Comparison of ENCODE assay signal across 8 mouse cellular contexts in the genomic region with DNA sequence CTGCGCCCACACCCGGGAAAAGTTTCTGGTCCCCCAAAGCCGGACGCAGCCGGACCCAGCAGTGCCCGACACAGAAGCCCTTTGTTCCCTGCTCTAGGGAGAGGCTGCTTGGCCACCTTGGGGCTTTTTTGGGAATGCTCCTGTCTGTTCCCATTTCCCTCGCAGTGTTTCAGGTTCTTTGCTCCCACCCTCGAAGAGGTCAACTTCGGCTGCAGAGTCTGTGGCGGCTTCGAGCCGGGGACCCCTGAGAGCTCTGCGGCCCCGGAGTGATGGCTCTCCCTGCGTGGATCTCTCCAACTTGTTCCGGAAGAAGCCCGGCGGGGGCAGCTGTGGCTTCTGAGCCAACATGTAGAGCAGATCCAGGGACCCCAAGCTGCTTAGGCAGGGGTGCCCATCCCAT.
DNase-seq lines count a peak whose midpoint lies in the region; ATAC-seq and TF ChIP-seq lines count a peak whose summit lies in the region.
"Not testable (repeated sequence)": the region's sequence is repeated elsewhere in the genome, so short reads cannot be mapped to it uniquely, and the experiment has no call there.

No protein-coding gene starts in this region.

- H3K4me3 ChIP-seq in forebrain, embryonic 13.5 days: peak overlapping the region; percentile 35
- peak overlapping the region; percentile 44 for H3K4me3 ChIP-seq in heart, embryonic 16.5 days (ENCODE audit: low read length)
- peak overlapping the region; percentile 36 for H3K4me3 ChIP-seq in intestine, postnatal 0 days (ENCODE audit: low read depth, low read length)
- peak overlapping the region; percentile 47 for H3K4me3 ChIP-seq in limb, embryonic 12.5 days (replicated peaks)
- 0 out of 2 replicates have a peak overlapping the region, but pooled peaks have one; percentile 23 for H3K4me3 ChIP-seq in lung, postnatal 0 days (ENCODE audit: low read depth, low read length)
- H3K4me3 ChIP-seq in neural tube, embryonic 13.5 days: peak overlapping the region; percentile 42

- peak; percentile 12 for DNase-seq in R1 (ENCODE audit: low read depth, low spot score)
- DNase-seq in lung, postnatal 0 days (ENCODE audit: low spot score): not testable (repeated sequence)
- peak; percentile 4 for DNase-seq in thymus, postnatal 14 days

- not testable (repeated sequence) for ATAC-seq in forebrain, embryonic 13.5 days; heart, embryonic 16.5 days (replicated peaks; ENCODE audit: extremely low read depth, insufficient read depth, low FRiP score); intestine, postnatal 0 days; limb, embryonic 12.5 days (ENCODE audit: insufficient number of reproducible peaks, insufficient read depth, low FRiP score, low TSS enrichment, low read depth); lung, postnatal 0 days; neural tube, embryonic 13.5 days (ENCODE audit: low read depth)

- not testable (repeated sequence) for H3K9me3 ChIP-seq in forebrain, embryonic 13.5 days (replicated peaks); heart, embryonic 16.5 days (replicated peaks; ENCODE audit: control insufficient read depth, low read length); intestine, postnatal 0 days (ENCODE audit: control insufficient read depth); limb, embryonic 12.5 days; lung, postnatal 0 days (ENCODE audit: low read length); neural tube, embryonic 13.5 days

- H3K27me3 ChIP-seq in forebrain, embryonic 13.5 days; heart, embryonic 16.5 days (ENCODE audit: control insufficient read depth, insufficient read depth, low read length); intestine, postnatal 0 days (replicated peaks; ENCODE audit: control insufficient read depth, insufficient read depth, low read length); limb, embryonic 12.5 days; lung, postnatal 0 days (replicated peaks; ENCODE audit: insufficient read depth, low read length); neural tube, embryonic 13.5 days: not testable (repeated sequence)

- not testable (repeated sequence) for TF ChIP-seq CTCF in intestine, postnatal 0 days (IDR thresholded peaks at IDR 0.05; ENCODE audit: low read depth); lung, postnatal 0 days (IDR thresholded peaks at IDR 0.05)

- H3K27ac ChIP-seq in forebrain, embryonic 13.5 days; heart, embryonic 16.5 days (ENCODE audit: low read length); intestine, postnatal 0 days (ENCODE audit: low read depth, low read length); limb, embryonic 12.5 days; lung, postnatal 0 days (ENCODE audit: low read length): not testable (repeated sequence)
- peak overlapping the region; percentile 54; the same call in 1 of the 2 replicates for H3K27ac ChIP-seq in neural tube, embryonic 13.5 days (replicated peaks)

- H3K36me3 ChIP-seq in forebrain, embryonic 13.5 days (ENCODE audit: poor library complexity, severe bottlenecking); heart, embryonic 16.5 days (ENCODE audit: control insufficient read depth, insufficient read depth); intestine, postnatal 0 days (ENCODE audit: control insufficient read depth, insufficient read depth); limb, embryonic 12.5 days; lung, postnatal 0 days (ENCODE audit: insufficient read depth, low read length); neural tube, embryonic 13.5 days: not testable (repeated sequence)

- not testable (repeated sequence) for H3K9ac ChIP-seq in forebrain, embryonic 13.5 days; heart, embryonic 16.5 days (ENCODE audit: low read length); intestine, postnatal 0 days (ENCODE audit: low read depth, low read length); lung, postnatal 0 days (replicated peaks; ENCODE audit: low read depth)
- peak overlapping the region; percentile 51 for H3K9ac ChIP-seq in limb, embryonic 12.5 days (replicated peaks)
- H3K9ac ChIP-seq in neural tube, embryonic 13.5 days: peak overlapping the region; percentile 57

- not testable (repeated sequence) for H3K4me1 ChIP-seq in forebrain, embryonic 13.5 days; heart, embryonic 16.5 days (ENCODE audit: control insufficient read depth, insufficient read depth, low read length); intestine, postnatal 0 days (replicated peaks; ENCODE audit: control insufficient read depth, insufficient read depth, low read length); limb, embryonic 12.5 days (replicated peaks); lung, postnatal 0 days (ENCODE audit: insufficient read depth, low read depth, low read length); neural tube, embryonic 13.5 days (replicated peaks)

- not testable (repeated sequence) for TF ChIP-seq EP300 in lung, postnatal 0 days (IDR thresholded peaks at IDR 0.05)

- peak overlapping the region; percentile 27; the same call in 1 of the 2 replicates for H3K4me2 ChIP-seq in forebrain, embryonic 13.5 days
- peak overlapping the region; percentile 21; the same call in 1 of the 2 replicates for H3K4me2 ChIP-seq in heart, embryonic 16.5 days (ENCODE audit: low read depth, low read length)
- H3K4me2 ChIP-seq in intestine, postnatal 0 days (replicated peaks; ENCODE audit: low read depth): peak overlapping the region; percentile 62
- peak overlapping the region; percentile 43 for H3K4me2 ChIP-seq in limb, embryonic 12.5 days
- peak overlapping the region; percentile 39 for H3K4me2 ChIP-seq in lung, postnatal 0 days (replicated peaks; ENCODE audit: low read depth, low read length)
- peak overlapping the region; percentile 43 for H3K4me2 ChIP-seq in neural tube, embryonic 13.5 days

- WGBS in forebrain, embryonic 13.5 days: 65% methylated on average over 18 of the region's 18 CpGs
- WGBS in heart, embryonic 16.5 days: 37% methylated on average over 18 of the region's 18 CpGs
- 43% methylated on average over 18 of the region's 18 CpGs for WGBS in intestine, postnatal 0 days
- WGBS in limb, embryonic 12.5 days: 46% methylated on average over 18 of the region's 18 CpGs
- 51% methylated on average over 18 of the region's 18 CpGs for WGBS in lung, postnatal 0 days
- WGBS in neural tube, embryonic 13.5 days: 46% methylated on average over 18 of the region's 18 CpGs
